Mouse (Mus musculus) intestine, embryonic 16.5 days (tissue): Measurements from ENCODE around the gene 1700034J05Rik. TPM values are rescaled to one million over a fixed set of nuclear protein-coding genes. Genes with fewer than 3 reads are reported as not detected.

Experiments
- ATAC-seq: fragments of 200-750 bp; cut with Nextera tagmentation; 2 replicates; pipeline ENCODE4 v1.8.0; 2017; ENCODE audit warnings: moderate TSS enrichment, moderate library complexity
- H3K27ac ChIP-seq: fragments of 300-500 bp; sonication (generic); 2 replicates; pipeline ENCODE4 v1.5.1; 2014; ENCODE audit warnings: mild to moderate bottlenecking, low read length
- H3K27me3 ChIP-seq: fragments of 300-500 bp; sonication (generic); replicated peaks from 2 replicates; pipeline ENCODE4 v1.6.1; 2014; ENCODE audit warnings: low read length, control low read depth, mixed read lengths; ENCODE audit not compliant: control insufficient read depth, insufficient read depth
- H3K36me3 ChIP-seq: fragments of 300-500 bp; sonication (generic); 2 replicates; pipeline ENCODE4 v1.6.1; 2014; ENCODE audit warnings: low read length, control low read depth; ENCODE audit not compliant: control insufficient read depth, insufficient read depth
- H3K4me1 ChIP-seq: fragments of 300-500 bp; sonication (generic); 2 replicates; pipeline ENCODE4 v1.6.1; 2014; ENCODE audit warnings: low read length, control low read depth, mixed read lengths; ENCODE audit not compliant: control insufficient read depth, insufficient read depth
- H3K4me2 ChIP-seq: fragments of 300-500 bp; sonication (generic); 2 replicates; pipeline ENCODE4 v1.6.1; 2014; ENCODE audit warnings: low read depth, low read length, control low read depth
- H3K4me3 ChIP-seq: fragments of 300-500 bp; sonication (generic); 2 replicates; pipeline ENCODE4 v1.5.1; 2014; ENCODE audit warnings: mild to moderate bottlenecking, low read length
- H3K9ac ChIP-seq: fragments of 300-500 bp; sonication (generic); 2 replicates; pipeline ENCODE4 v1.6.1; 2014; ENCODE audit warnings: low read depth, low read length
- H3K9me3 ChIP-seq: fragments of 300-500 bp; sonication (generic); 2 replicates; pipeline ENCODE4 v1.6.1; 2016; ENCODE audit warnings: low read length, control low read depth; ENCODE audit not compliant: control insufficient read depth
- WGBS: fragments of 180-500 bp; shearing (Covaris S2); extraction: QIAGEN DNeasy Blood & Tissue Kit; methylation state at CpG from one replicate; pipeline ENCODE4 v1.1.7; 2014; 5-methylcytosine and 5-hydroxymethylcytosine counted together
- polyA plus RNA-seq: library from polyadenylated mRNA; unstranded; fragments of >200 nt; fragmentation: Nextera tagmentation; extraction: Ambion mirVana; gene quantifications from 2 replicates; pipeline ENCODE4 v1.2.1, GENCODE M21; 2015

Gene 1700034J05Rik
- polyA plus RNA-seq, 1 experiment from 2014 or later, result 0.10 TPM

DNA sequence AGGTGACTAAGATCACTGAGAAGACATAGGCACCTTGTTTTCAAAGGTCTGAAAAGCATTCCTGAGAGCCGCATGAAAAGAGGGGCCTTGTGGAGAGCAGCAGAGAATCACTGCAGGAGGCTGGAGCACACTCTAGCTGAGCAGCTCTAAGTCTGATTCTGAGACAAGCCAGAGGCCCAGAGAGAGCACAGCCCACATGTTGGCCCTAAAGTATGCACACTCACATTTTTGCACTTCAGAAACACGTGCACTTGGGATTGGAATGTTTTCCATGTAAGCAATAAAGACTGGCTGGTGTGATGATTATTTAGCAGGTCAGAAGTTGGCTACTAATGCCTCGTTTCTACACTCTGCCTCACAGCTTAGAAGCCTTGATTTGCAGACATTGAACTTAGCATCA is 25.7 kb upstream of the 1700034J05Rik start:
- H3K4me2 ChIP-seq, result no peak overlapping the region
- ATAC-seq, result 0 out of 2 replicates have a peak, but pooled peaks have one; percentile 43

DNA sequence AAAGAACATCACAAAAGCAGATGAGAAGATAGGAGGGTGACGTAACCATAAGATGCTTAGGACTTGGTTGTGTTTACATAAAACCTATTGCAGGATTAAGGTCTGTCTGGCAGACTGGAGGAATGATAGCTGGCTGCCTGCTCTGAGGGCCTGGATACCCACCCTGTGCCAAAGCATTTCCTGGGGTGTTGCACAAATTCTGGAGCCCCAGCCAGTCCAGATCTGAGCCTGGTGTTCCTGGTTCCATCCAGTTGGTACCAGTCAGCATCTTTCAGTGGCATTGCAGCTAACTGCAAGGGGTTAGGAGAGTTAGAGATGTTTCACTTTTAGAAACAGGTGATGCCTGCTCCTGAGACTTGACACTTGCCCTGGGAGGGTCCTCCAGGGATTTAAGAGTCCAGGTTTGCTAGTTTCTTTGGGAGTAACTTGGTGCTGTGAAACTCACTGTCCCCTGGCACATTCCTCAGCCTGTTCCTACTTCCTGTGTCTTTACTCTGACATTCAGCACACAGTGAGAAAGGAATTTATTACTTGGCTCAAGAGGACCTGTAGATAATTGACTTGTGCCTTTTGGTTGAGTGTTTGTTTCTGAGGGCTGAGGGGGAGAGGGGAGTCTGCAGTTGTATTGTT is 25.0 kb upstream of the 1700034J05Rik start:
- peak; percentile 52 for ATAC-seq
- no peak overlapping the region for H3K4me2 ChIP-seq
- no peak overlapping the region for H3K4me3 ChIP-seq
- H3K27ac ChIP-seq, result peak overlapping the region; percentile 57
- H3K36me3 ChIP-seq, result no peaks in the 10 kb centered on the region
- H3K9me3 ChIP-seq, result no peaks in the 10 kb centered on the region
- H3K27me3 ChIP-seq, result no peaks in the 10 kb centered on the region
- 41% methylated on average over 1 of the region's 1 CpGs for WGBS
- no peak overlapping the region for H3K9ac ChIP-seq
- peaks cover 18% of the 10 kb centered on the region for H3K4me1 ChIP-seq

More for the DNA sequence above, 25.7 kb upstream of the 1700034J05Rik start:
- WGBS, result 26% methylated on average over 3 of the region's 3 CpGs
- Histone ChIP-seq H3K9me3 (no peaks in the 10 kb centered on the region), H3K9ac (no peak overlapping the region), H3K27ac (peak overlapping the region; percentile 57), H3K4me3 (no peak overlapping the region), H3K36me3 (no peaks in the 10 kb centered on the region), H3K27me3 (no peaks in the 10 kb centered on the region), H3K4me1 (peaks cover 18% of the 10 kb centered on the region)

DNA sequence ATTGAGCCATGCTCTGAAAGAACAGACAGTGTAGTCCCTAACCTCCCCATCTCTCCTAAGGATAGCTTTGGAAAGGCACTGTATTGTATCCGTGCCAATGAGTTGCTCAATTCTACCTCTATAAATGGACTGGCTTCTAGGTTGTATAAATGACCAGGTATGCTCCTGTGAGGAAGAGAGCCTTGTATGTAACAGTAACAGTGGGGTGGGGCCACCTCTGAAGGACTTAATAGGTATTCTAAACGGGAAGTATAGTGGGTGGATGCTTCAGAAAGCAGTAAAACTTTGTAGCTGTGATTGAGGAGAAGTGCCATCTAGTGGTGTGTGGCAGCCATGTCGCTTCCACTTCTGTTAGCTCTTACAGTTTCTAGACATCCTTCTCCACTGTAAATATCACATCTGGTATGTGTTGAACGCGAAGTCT is 24.5 kb upstream of the 1700034J05Rik start:
- Histone ChIP-seq H3K36me3 (no peaks in the 10 kb centered on the region), H3K27ac (peak overlapping the region; percentile 2; the same call in 1 of the 2 replicates), H3K4me1 (peaks cover 18% of the 10 kb centered on the region), H3K27me3 (no peaks in the 10 kb centered on the region), H3K4me3 (no peak overlapping the region), H3K9me3 (no peaks in the 10 kb centered on the region), H3K9ac (no peak overlapping the region), H3K4me2 (no peak overlapping the region)
- 31% methylated on average over 5 of the region's 5 CpGs for WGBS
- ATAC-seq, result peak; percentile 59

DNA sequence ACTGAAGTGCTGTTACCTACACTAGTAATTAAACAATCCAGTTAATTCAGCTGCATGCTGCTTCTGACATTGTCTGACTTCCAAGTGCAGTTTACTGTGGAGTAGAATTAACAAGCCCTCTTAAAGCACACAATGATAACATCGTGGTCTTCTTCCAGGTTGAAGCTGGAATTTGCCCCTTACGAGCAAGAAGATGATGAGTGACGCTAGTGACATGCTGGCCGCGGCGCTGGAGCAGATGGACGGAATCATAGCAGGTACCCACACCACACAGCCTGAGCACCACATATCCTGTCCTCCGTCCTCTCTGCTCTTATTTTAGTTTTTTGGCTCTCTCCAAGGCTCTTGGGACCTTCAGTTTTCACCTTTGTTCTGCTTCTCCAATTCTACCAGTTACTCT is 22.2 kb upstream of the 1700034J05Rik start:
- H3K4me2 ChIP-seq, result no peak overlapping the region
- WGBS, result 85% methylated on average over 8 of the region's 8 CpGs
- H3K27ac ChIP-seq, result no peak overlapping the region
- H3K36me3 ChIP-seq, result no peaks in the 10 kb centered on the region
- H3K9me3 ChIP-seq, result no peaks in the 10 kb centered on the region
- peaks cover 23% of the 10 kb centered on the region for H3K4me1 ChIP-seq
- ATAC-seq, result no peak
- no peaks in the 10 kb centered on the region for H3K27me3 ChIP-seq
- H3K9ac ChIP-seq, result no peak overlapping the region
- H3K4me3 ChIP-seq, result no peak overlapping the region

DNA sequence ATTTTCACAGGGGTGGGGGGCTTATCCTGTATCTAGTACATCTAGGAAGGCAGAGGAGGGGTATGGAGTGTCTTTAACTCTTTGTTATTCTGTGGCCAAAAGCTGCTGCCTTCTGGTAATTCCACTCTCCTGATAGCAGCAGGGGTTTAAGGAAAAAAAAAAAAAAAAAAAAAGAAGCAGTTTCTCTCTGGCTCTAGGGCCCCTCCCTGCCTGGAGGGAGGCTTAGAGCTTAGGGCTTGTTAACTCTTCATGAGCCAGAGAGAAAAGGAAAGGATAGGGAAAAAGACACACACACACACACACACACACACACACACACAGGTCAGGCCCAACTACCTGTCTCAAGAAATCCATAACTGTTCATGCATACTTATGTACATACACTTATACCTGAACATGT is 19.6 kb upstream of the 1700034J05Rik start:
- H3K27ac ChIP-seq, result no peak overlapping the region
- no peak for ATAC-seq
- H3K9me3 ChIP-seq, result no peaks in the 10 kb centered on the region
- H3K4me3 ChIP-seq, result no peak overlapping the region
- no peaks in the 10 kb centered on the region for H3K27me3 ChIP-seq
- H3K9ac ChIP-seq, result no peak overlapping the region
- H3K4me1 ChIP-seq, result peaks cover 8% of the 10 kb centered on the region; the same call in 1 of the 2 replicates
- H3K4me2 ChIP-seq, result no peak overlapping the region
- H3K36me3 ChIP-seq, result no peaks in the 10 kb centered on the region

DNA sequence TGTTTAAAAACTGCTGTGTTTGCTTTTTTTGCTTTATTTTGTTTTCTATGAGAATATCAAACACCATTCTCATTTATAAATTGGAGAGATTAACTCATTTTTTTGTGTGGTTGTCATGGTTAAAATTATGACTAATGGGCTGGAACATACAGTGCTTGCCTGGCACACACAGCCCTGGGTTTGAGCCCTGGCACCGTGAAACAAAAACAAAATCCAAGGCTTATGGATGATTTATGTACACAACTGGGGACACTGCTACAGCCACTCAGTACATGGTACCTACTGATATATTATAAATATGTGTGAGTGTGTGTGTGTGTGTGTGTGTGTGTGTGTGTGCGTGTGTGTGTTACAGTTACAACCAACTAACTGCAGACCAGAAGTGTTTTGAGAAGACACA is 19.2 kb upstream of the 1700034J05Rik start:
- ATAC-seq, result 0 out of 2 replicates have a peak, but pooled peaks have one; percentile 32
- WGBS, result 50% methylated on average over 2 of the region's 2 CpGs
- H3K9me3 ChIP-seq, result no peaks in the 10 kb centered on the region

DNA sequence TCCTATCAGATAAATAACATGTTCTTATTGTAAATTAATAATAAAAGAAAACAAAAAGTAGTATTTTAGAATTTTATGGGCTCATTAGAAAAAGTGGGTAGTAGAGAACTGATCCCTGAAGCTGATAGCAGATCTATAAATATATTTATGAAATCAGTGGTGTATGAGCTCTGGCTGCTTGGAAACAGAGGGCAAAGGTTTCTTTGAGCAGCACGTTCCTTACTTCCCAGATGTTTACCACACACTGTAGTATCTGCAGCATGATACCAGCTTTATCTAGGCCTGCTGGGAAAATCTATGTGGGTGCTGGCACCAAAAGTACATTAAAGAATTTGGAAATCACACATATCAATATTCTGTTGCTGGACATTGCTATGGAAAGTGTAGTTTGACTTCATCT is 18.5 kb upstream of the 1700034J05Rik start:
- Histone ChIP-seq H3K36me3 (no peaks in the 10 kb centered on the region), H3K4me1 (peaks cover 4% of the 10 kb centered on the region; the same call in 1 of the 2 replicates), H3K27ac (no peak overlapping the region), H3K9me3 (no peaks in the 10 kb centered on the region), H3K27me3 (no peaks in the 10 kb centered on the region), H3K4me3 (no peak overlapping the region), H3K9ac (no peak overlapping the region), H3K4me2 (no peak overlapping the region)
- 29% methylated on average over 1 of the region's 1 CpGs for WGBS
- peak; percentile 78 for ATAC-seq

More for the DNA sequence above, 19.2 kb upstream of the 1700034J05Rik start:
- Histone ChIP-seq H3K9ac (no peak overlapping the region), H3K27me3 (no peaks in the 10 kb centered on the region), H3K4me1 (peaks cover 4% of the 10 kb centered on the region; the same call in 1 of the 2 replicates), H3K27ac (no peak overlapping the region), H3K4me2 (no peak overlapping the region), H3K36me3 (no peaks in the 10 kb centered on the region), H3K4me3 (no peak overlapping the region)

DNA sequence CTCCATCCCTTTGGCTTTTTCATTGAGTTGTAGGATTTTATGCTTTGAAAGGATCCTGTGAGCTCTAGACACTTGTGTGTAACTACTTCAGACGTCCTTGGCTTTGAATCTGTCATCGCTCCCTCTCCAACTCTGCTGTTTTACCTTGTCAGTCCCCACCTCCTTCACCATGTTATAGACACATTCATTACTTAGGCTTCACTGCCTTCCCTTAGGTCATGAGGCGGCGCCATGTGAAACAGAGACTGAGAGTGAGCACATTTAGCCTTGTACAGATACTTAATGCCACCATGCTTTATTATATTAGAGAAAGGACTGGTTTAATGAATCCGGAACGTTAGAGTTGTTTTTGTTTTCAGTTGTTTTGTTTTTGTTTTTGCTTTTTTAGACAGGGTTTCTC is 17.8 kb upstream of the 1700034J05Rik start:
- Histone ChIP-seq H3K4me1 (peaks cover 4% of the 10 kb centered on the region; the same call in 1 of the 2 replicates), H3K9ac (no peak overlapping the region), H3K4me3 (no peak overlapping the region), H3K9me3 (no peaks in the 10 kb centered on the region), H3K27me3 (no peaks in the 10 kb centered on the region), H3K27ac (no peak overlapping the region), H3K4me2 (no peak overlapping the region), H3K36me3 (no peaks in the 10 kb centered on the region)
- 80% methylated on average over 6 of the region's 6 CpGs for WGBS
- ATAC-seq, result no peak

DNA sequence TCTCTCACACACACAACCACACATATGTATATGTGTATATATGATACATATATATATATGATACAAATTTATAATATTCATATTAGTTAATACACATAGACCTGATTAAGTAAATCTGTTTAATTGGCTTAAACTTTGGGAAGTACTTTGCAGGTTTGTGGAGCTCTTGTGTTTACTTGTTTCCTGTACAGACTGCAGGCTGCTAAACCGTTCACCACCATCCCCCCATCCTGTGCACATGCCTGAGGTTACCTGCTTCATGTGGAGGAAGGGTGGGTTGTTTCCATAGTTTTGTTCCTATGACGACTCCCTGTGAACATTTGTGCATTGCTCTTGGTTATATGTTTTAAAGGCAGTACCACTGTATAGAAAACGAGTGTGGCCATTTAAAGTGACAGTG is 17.1 kb upstream of the 1700034J05Rik start:
- Histone ChIP-seq H3K4me2 (no peak overlapping the region), H3K27me3 (no peaks in the 10 kb centered on the region), H3K9me3 (no peaks in the 10 kb centered on the region), H3K27ac (no peak overlapping the region), H3K36me3 (no peaks in the 10 kb centered on the region), H3K9ac (no peak overlapping the region), H3K4me1 (peaks cover 4% of the 10 kb centered on the region; the same call in 1 of the 2 replicates), H3K4me3 (no peak overlapping the region)
- no peak for ATAC-seq
- 55% methylated on average over 3 of the region's 3 CpGs for WGBS

DNA sequence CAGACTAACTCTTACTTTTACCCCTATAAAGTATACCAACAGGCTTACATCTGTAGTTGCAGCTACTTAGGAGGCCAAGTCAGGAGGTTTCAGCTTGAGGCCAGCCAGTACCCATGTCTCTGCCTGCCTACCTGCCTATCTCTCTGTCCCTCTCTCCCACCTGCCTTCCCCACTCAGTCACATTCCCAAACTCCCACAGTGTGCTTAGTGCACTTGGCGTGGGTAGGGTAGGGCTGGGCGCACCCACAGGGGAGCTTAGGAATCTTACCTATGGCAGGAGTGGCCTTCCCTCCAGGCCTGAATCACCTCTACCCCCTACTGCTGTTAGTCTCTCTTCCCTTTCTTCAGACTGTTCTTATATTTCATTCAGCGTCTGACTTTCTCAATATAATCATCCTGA is 16.6 kb upstream of the 1700034J05Rik start:
- H3K4me3 ChIP-seq, result no peak overlapping the region
- no peak overlapping the region for H3K9ac ChIP-seq
- no peaks in the 10 kb centered on the region for H3K27me3 ChIP-seq
- no peak overlapping the region for H3K27ac ChIP-seq
- H3K36me3 ChIP-seq, result no peaks in the 10 kb centered on the region
- WGBS, result 57% methylated on average over 3 of the region's 3 CpGs
- peaks cover 4% of the 10 kb centered on the region; the same call in 1 of the 2 replicates for H3K4me1 ChIP-seq
- no peak overlapping the region for H3K4me2 ChIP-seq
- H3K9me3 ChIP-seq, result no peaks in the 10 kb centered on the region
- no peak for ATAC-seq
